ENCODE assay signal across 8 mouse cellular contexts in genomic region chr5:44100544-44101230, GRCm38 (mm10). TPM values are rescaled to one million over a fixed set of nuclear protein-coding genes. Genes with fewer than 3 reads are reported as not detected.
A peak's percentile ranks its signal among the peaks of the same experiment; 100 is the strongest.
DNase-seq lines count a peak whose midpoint lies in the region; ATAC-seq and TF ChIP-seq lines count a peak whose summit lies in the region.

No protein-coding gene starts in this region.

- under 1% methylated on average over 43 of the region's 43 CpGs for WGBS in forebrain, postnatal 0 days
- under 1% methylated on average over 43 of the region's 43 CpGs for WGBS in intestine, postnatal 0 days
- WGBS in liver, embryonic 13.5 days (ENCODE audit: insufficient replicate concordance) = under 1% methylated on average over 43 of the region's 43 CpGs
- 1% methylated on average over 42 of the region's 43 CpGs for WGBS in neural tube, embryonic 11.5 days

- H3K9ac ChIP-seq in forebrain, postnatal 0 days = peak overlapping the region; percentile 71
- H3K9ac ChIP-seq in intestine, postnatal 0 days (ENCODE audit: low read depth, low read length) = peak overlapping the region; percentile 57
- H3K9ac ChIP-seq in liver, embryonic 13.5 days = peak overlapping the region; percentile 43
- peak overlapping the region; percentile 93 for H3K9ac ChIP-seq in neural tube, embryonic 11.5 days (ENCODE audit: low read length)

- peak overlapping the region; percentile 98 for H3K4me2 ChIP-seq in forebrain, postnatal 0 days (ENCODE audit: low read depth)
- H3K4me2 ChIP-seq in intestine, postnatal 0 days (replicated peaks; ENCODE audit: low read depth) = peak overlapping the region; percentile 94
- H3K4me2 ChIP-seq in liver, embryonic 13.5 days = peak overlapping the region; percentile 64
- peak overlapping the region; percentile 72 for H3K4me2 ChIP-seq in neural tube, embryonic 11.5 days (ENCODE audit: low read depth)

- H3K4me3 ChIP-seq in left cerebral cortex, adult 2 months = peak overlapping the region; percentile 61
- peak overlapping the region; percentile 73 for H3K4me3 ChIP-seq in forebrain, postnatal 0 days (ENCODE audit: low read depth, low read length)
- H3K4me3 ChIP-seq in intestine, postnatal 0 days (ENCODE audit: low read depth, low read length) = peak overlapping the region; percentile 52
- peak overlapping the region; percentile 57 for H3K4me3 ChIP-seq in liver, embryonic 13.5 days (replicated peaks)
- peak overlapping the region; percentile 62 for H3K4me3 ChIP-seq in neural tube, embryonic 11.5 days (ENCODE audit: low read depth, low read length)

- no peaks in the 10 kb centered on the region for H3K27me3 ChIP-seq in forebrain, postnatal 0 days (ENCODE audit: insufficient read depth, low read length)
- no peaks in the 10 kb centered on the region for H3K27me3 ChIP-seq in intestine, postnatal 0 days (replicated peaks; ENCODE audit: control insufficient read depth, insufficient read depth, low read length)
- peaks cover 54% of the 10 kb centered on the region for H3K27me3 ChIP-seq in liver, embryonic 13.5 days
- H3K27me3 ChIP-seq in neural tube, embryonic 11.5 days (ENCODE audit: control insufficient read depth, insufficient read depth, low read length) = no peaks in the 10 kb centered on the region

- no peak; the same call in 1 of the 2 replicates for TF ChIP-seq CTCF in left cerebral cortex, adult 2 months (IDR thresholded peaks at IDR 0.05)
- no peak; the same call in 1 of the 2 replicates for TF ChIP-seq CTCF in forebrain, postnatal 0 days (IDR thresholded peaks at IDR 0.05; ENCODE audit: low read depth)
- TF ChIP-seq CTCF in intestine, postnatal 0 days (IDR thresholded peaks at IDR 0.05; ENCODE audit: low read depth) = peak; percentile 53

- H3K9me3 ChIP-seq in forebrain, postnatal 0 days (ENCODE audit: low read length) = no peaks in the 10 kb centered on the region
- H3K9me3 ChIP-seq in intestine, postnatal 0 days (ENCODE audit: control insufficient read depth) = no peaks in the 10 kb centered on the region
- H3K9me3 ChIP-seq in liver, embryonic 13.5 days (replicated peaks) = no peaks in the 10 kb centered on the region
- H3K9me3 ChIP-seq in neural tube, embryonic 11.5 days (ENCODE audit: control insufficient read depth, low read length) = no peaks in the 10 kb centered on the region

- H3K27ac ChIP-seq in left cerebral cortex, adult 2 months = peak overlapping the region; percentile 32; the same call in 1 of the 2 replicates
- H3K27ac ChIP-seq in forebrain, postnatal 0 days (ENCODE audit: low read depth, low read length) = peak overlapping the region; percentile 50; the same call in 1 of the 2 replicates
- H3K27ac ChIP-seq in intestine, postnatal 0 days (ENCODE audit: low read depth, low read length) = no peak overlapping the region; the same call in 1 of the 2 replicates
- no peak overlapping the region for H3K27ac ChIP-seq in liver, embryonic 13.5 days
- peak overlapping the region; percentile 88 for H3K27ac ChIP-seq in neural tube, embryonic 11.5 days (ENCODE audit: low read depth, low read length)

- ATAC-seq in forebrain, postnatal 0 days = peak; percentile 81
- ATAC-seq in intestine, postnatal 0 days = 0 out of 2 replicates have a peak, but pooled peaks have one; percentile 39
- 0 out of 2 replicates have a peak, but pooled peaks have one; percentile 18 for ATAC-seq in liver, embryonic 13.5 days (ENCODE audit: low read depth)
- ATAC-seq in neural tube, embryonic 11.5 days (ENCODE audit: insufficient read depth, low FRiP score, low TSS enrichment) = peak; percentile 81

- peak; percentile 18 to 28 for DNase-seq in left cerebral cortex, adult 2 months (ENCODE audit: extremely low spot score in 1 of 2, low spot score in 2 of 2)
- DNase-seq in left cerebral cortex, adult 11 months (ENCODE audit: low spot score) = no peak
- peak; percentile 83 for DNase-seq in cerebellum, adult 8-10 months
- peak; percentile 75 for DNase-seq in forebrain, postnatal 0 days
- no peak for DNase-seq in liver, embryonic 13.5 days
- peak; percentile 85 for DNase-seq in neural tube, embryonic 11.5 days (ENCODE audit: low spot score)
- no peak for DNase-seq in natural killer cell, adult 2 months (ENCODE audit: low spot score in 2 of 2)

- H3K36me3 ChIP-seq in forebrain, postnatal 0 days (ENCODE audit: insufficient read depth) = no peaks in the 10 kb centered on the region
- no peaks in the 10 kb centered on the region for H3K36me3 ChIP-seq in intestine, postnatal 0 days (ENCODE audit: control insufficient read depth, insufficient read depth)
- H3K36me3 ChIP-seq in liver, embryonic 13.5 days = no peaks in the 10 kb centered on the region
- H3K36me3 ChIP-seq in neural tube, embryonic 11.5 days (ENCODE audit: control insufficient read depth, insufficient read depth, low read length) = no peaks in the 10 kb centered on the region

- H3K4me1 ChIP-seq in forebrain, postnatal 0 days (ENCODE audit: insufficient read depth) = no peaks in the 10 kb centered on the region; the same call in 1 of the 2 replicates
- 0 out of 2 replicates have a peak, but pooled peaks cover 4% of the 10 kb centered on the region for H3K4me1 ChIP-seq in intestine, postnatal 0 days (replicated peaks; ENCODE audit: control insufficient read depth, insufficient read depth, low read length)
- no peaks in the 10 kb centered on the region; the same call in 1 of the 2 replicates for H3K4me1 ChIP-seq in liver, embryonic 13.5 days (replicated peaks)
- peaks cover 2% of the 10 kb centered on the region; the same call in 1 of the 2 replicates for H3K4me1 ChIP-seq in neural tube, embryonic 11.5 days (ENCODE audit: control insufficient read depth, insufficient read depth, low read length)

- intact Hi-C loops in left cerebral cortex, adult 2 months (cut with DNase I) = no loop called here

RNA-seq across cellular contexts. Expression of gene Prom1, which starts 1.1 kb away (rescaled TPM):
- total RNA-seq in left cerebral cortex, adult 2 months (2021) = 10 to 100 TPM; 12.3 to 17.7 TPM
- 12.5 and 18.1 TPM in 2 replicates for total RNA-seq in forebrain, postnatal 0 days (2014; rRNA removed)
- 14.4 and 15.4 TPM in 2 replicates for polyA plus RNA-seq in forebrain, postnatal 0 days (2015; fragmentation: Nextera tagmentation; extraction: Ambion mirVana)
- 14.0 and 14.5 TPM in 2 replicates for polyA plus RNA-seq in intestine, postnatal 0 days (2015; fragmentation: Nextera tagmentation; extraction: Ambion mirVana)
- 10.3 and 12.0 TPM in 2 replicates for polyA plus RNA-seq in liver, embryonic 13.5 days (2015; fragmentation: Nextera tagmentation; extraction: Ambion mirVana)
- polyA plus RNA-seq in neural tube, embryonic 11.5 days (2014; fragmentation: Nextera tagmentation; extraction: Ambion mirVana) = 105 and 110 TPM in 2 replicates

Comparison
In these comparisons a context has a peak if more than half of its experiments do, and no peak if none do; other contexts are left out.
1. DNase-seq: peak in left cerebral cortex, adult 2 months (2 of 2), cerebellum, adult 8-10 months (single experiment), forebrain, postnatal 0 days (single experiment) and neural tube, embryonic 11.5 days (single experiment); none in left cerebral cortex, adult 11 months (single experiment), liver, embryonic 13.5 days (single experiment) and natural killer cell, adult 2 months (0 of 2).
2. H3K27ac ChIP-seq: peak in left cerebral cortex, adult 2 months (single experiment), forebrain, postnatal 0 days (single experiment) and neural tube, embryonic 11.5 days (single experiment); none in intestine, postnatal 0 days (single experiment) and liver, embryonic 13.5 days (single experiment).
3. ATAC-seq: peak in every context shown above with its lines; median percentile 81 in forebrain, postnatal 0 days; 81 in neural tube, embryonic 11.5 days; 39 in intestine, postnatal 0 days; 18 in liver, embryonic 13.5 days.
4. H3K9ac ChIP-seq: peak in every context shown above with its lines; median percentile 93 in neural tube, embryonic 11.5 days; 71 in forebrain, postnatal 0 days; 57 in intestine, postnatal 0 days; 43 in liver, embryonic 13.5 days.
5. Peak in every context shown above with its lines, with median percentiles within 50 percentile points of each other: H3K4me3 ChIP-seq and H3K4me2 ChIP-seq.